Mouse (Mus musculus) neural tube, embryonic 14.5 days (tissue): ENCODE data around the gene Msgn1. TPM values are rescaled to one million over a fixed set of nuclear protein-coding genes. Genes with fewer than 3 reads are reported as not detected.

Source experiments
- ATAC-seq: fragments of 200-750 bp; cut with Nextera tagmentation; 2 replicates; pipeline ENCODE4 v1.8.0; 2017; ENCODE audit warnings: low read depth, mild to moderate bottlenecking, moderate TSS enrichment, moderate library complexity
- H3K27ac ChIP-seq: fragments of 300-500 bp; sonication (generic); 2 replicates; pipeline ENCODE4 v1.5.1; 2014; ENCODE audit warnings: low read depth, mild to moderate bottlenecking, control low read depth, low read length, moderate library complexity, mixed read lengths
- H3K27me3 ChIP-seq: fragments of 300-500 bp; sonication (generic); 2 replicates; pipeline ENCODE4 v1.6.1; 2014; ENCODE audit warnings: low read length; ENCODE audit not compliant: control insufficient read depth, insufficient read depth
- H3K36me3 ChIP-seq: fragments of 300-500 bp; sonication (generic); 2 replicates; pipeline ENCODE4 v1.6.1; 2014; ENCODE audit warnings: low read length, mixed read lengths; ENCODE audit not compliant: control insufficient read depth, insufficient read depth
- H3K4me1 ChIP-seq: fragments of 300-500 bp; sonication (generic); 2 replicates; pipeline ENCODE4 v1.6.1; 2014; ENCODE audit warnings: low read length; ENCODE audit not compliant: control insufficient read depth, insufficient read depth
- H3K4me2 ChIP-seq: fragments of 300-500 bp; sonication (generic); 2 replicates; pipeline ENCODE4 v1.6.1; 2014; ENCODE audit warnings: mild to moderate bottlenecking, low read depth, low read length, control low read depth
- H3K4me3 ChIP-seq: fragments of 300-500 bp; sonication (generic); 2 replicates; pipeline ENCODE4 v1.5.1; 2014; ENCODE audit warnings: low read depth, low read length, control low read depth, mixed read lengths
- H3K9ac ChIP-seq: fragments of 300-500 bp; sonication (generic); replicated peaks from 2 replicates; pipeline ENCODE4 v1.6.1; 2014; ENCODE audit warnings: low read depth, mild to moderate bottlenecking, control low read depth, low read length, mixed read lengths
- H3K9me3 ChIP-seq: fragments of 300-500 bp; sonication (generic); 2 replicates; pipeline ENCODE4 v1.6.1; 2016; ENCODE audit warnings: low read length; ENCODE audit not compliant: control insufficient read depth
- WGBS: fragments of 180-500 bp; shearing (Covaris S2); extraction: QIAGEN DNeasy Blood & Tissue Kit; methylation state at CpG from one replicate; pipeline ENCODE4 v1.1.7; 2014; 5-methylcytosine and 5-hydroxymethylcytosine counted together
- polyA plus RNA-seq: library from polyadenylated mRNA; unstranded; fragments of >200 nt; fragmentation: Nextera tagmentation; extraction: Ambion mirVana; gene quantifications from 2 replicates; pipeline ENCODE4 v1.2.1, GENCODE M21; 2014

The Msgn1 gene
- polyA plus RNA-seq = not detected in 2 replicates

GRCm38 (mm10) chr12:11208872-11209271, at the start of gene Msgn1:
Gene Msgn1, minus strand, starts transcription at chr12:11208972.
- Histone ChIP-seq H3K4me2 (no peak within 1 kb of the TSS), H3K36me3 (no peaks in the 10 kb centered on the region), H3K27ac (no peak within 1 kb of the TSS), H3K9ac (no peak within 1 kb of the TSS), H3K4me3 (no peak within 1 kb of the TSS), H3K9me3 (no peaks in the 10 kb centered on the region), H3K27me3 (no peaks in the 10 kb centered on the region), H3K4me1 (no peaks in the 10 kb centered on the region)
- WGBS = 57% methylated on average over 5 of the region's 5 CpGs
- ATAC-seq = no peak

GRCm38 (mm10) chr12:11250322-11250721, 41.5 kb upstream of the Msgn1 start:
- ATAC-seq = no peak
- H3K4me2 ChIP-seq = no peak overlapping the region
- WGBS = 87% methylated on average over 3 of the region's 3 CpGs
- no peaks in the 10 kb centered on the region for H3K4me1 ChIP-seq
- no peak overlapping the region for H3K4me3 ChIP-seq
- H3K9me3 ChIP-seq = no peaks in the 10 kb centered on the region
- H3K27ac ChIP-seq = no peak overlapping the region
- H3K36me3 ChIP-seq = no peaks in the 10 kb centered on the region
- H3K9ac ChIP-seq = no peak overlapping the region
- no peaks in the 10 kb centered on the region for H3K27me3 ChIP-seq

- no peak overlapping the region for H3K9ac ChIP-seq
- H3K4me2 ChIP-seq = no peak overlapping the region
- H3K4me3 ChIP-seq = no peak overlapping the region
- H3K27ac ChIP-seq = no peak overlapping the region
- no peaks in the 10 kb centered on the region for H3K4me1 ChIP-seq
- 98% methylated on average over 1 of the region's 1 CpGs for WGBS
- H3K36me3 ChIP-seq = no peaks in the 10 kb centered on the region
- no peaks in the 10 kb centered on the region for H3K27me3 ChIP-seq
- H3K9me3 ChIP-seq = no peaks in the 10 kb centered on the region
- ATAC-seq = no peak
Observed at GRCm38 (mm10) chr12:11247460-11247859, 38.7 kb upstream of the Msgn1 start.

- no peak for ATAC-seq
- H3K27ac ChIP-seq = no peak overlapping the region
- H3K9me3 ChIP-seq = no peaks in the 10 kb centered on the region
- no peaks in the 10 kb centered on the region for H3K27me3 ChIP-seq
- whole genome bisulfite sequencing = 85% methylated on average over 2 of the region's 2 CpGs
- H3K4me1 ChIP-seq = no peaks in the 10 kb centered on the region
- H3K9ac ChIP-seq = no peak overlapping the region
- no peaks in the 10 kb centered on the region for H3K36me3 ChIP-seq
- H3K4me2 ChIP-seq = no peak overlapping the region
- no peak overlapping the region for H3K4me3 ChIP-seq
Observed at GRCm38 (mm10) chr12:11235996-11236395, 27.2 kb upstream of the Msgn1 start.

- WGBS = 82% methylated on average over 2 of the region's 2 CpGs
- no peak overlapping the region for H3K4me2 ChIP-seq
- no peaks in the 10 kb centered on the region for H3K36me3 ChIP-seq
- no peaks in the 10 kb centered on the region for H3K4me1 ChIP-seq
- H3K27me3 ChIP-seq = no peaks in the 10 kb centered on the region
- H3K27ac ChIP-seq = no peak overlapping the region
- no peak overlapping the region for H3K9ac ChIP-seq
- H3K4me3 ChIP-seq = no peak overlapping the region
- no peaks in the 10 kb centered on the region for H3K9me3 ChIP-seq
- no peak for ATAC-seq
Observed at GRCm38 (mm10) chr12:11230267-11230666, 21.5 kb upstream of the Msgn1 start.

GRCm38 (mm10) chr12:11226529-11227268, 17.9 kb upstream of the Msgn1 start:
- ATAC-seq = no peak
- H3K4me3 ChIP-seq = no peak overlapping the region
- no peak overlapping the region for H3K9ac ChIP-seq
- no peaks in the 10 kb centered on the region for H3K36me3 ChIP-seq
- 73% methylated on average over 5 of the region's 5 CpGs for WGBS
- H3K4me1 ChIP-seq = no peaks in the 10 kb centered on the region
- no peaks in the 10 kb centered on the region for H3K27me3 ChIP-seq
- no peaks in the 10 kb centered on the region for H3K9me3 ChIP-seq
- H3K27ac ChIP-seq = no peak overlapping the region
- H3K4me2 ChIP-seq = no peak overlapping the region

GRCm38 (mm10) chr12:11226123-11226522, 17.4 kb upstream of the Msgn1 start:
- Histone ChIP-seq H3K4me2 (no peak overlapping the region), H3K9me3 (no peaks in the 10 kb centered on the region), H3K27ac (no peak overlapping the region), H3K9ac (no peak overlapping the region), H3K4me1 (no peaks in the 10 kb centered on the region), H3K36me3 (no peaks in the 10 kb centered on the region), H3K27me3 (no peaks in the 10 kb centered on the region), H3K4me3 (no peak overlapping the region)
- WGBS = 50% methylated on average over 1 of the region's 1 CpGs
- ATAC-seq = no peak

- 3% methylated on average over 5 of the region's 5 CpGs for WGBS
- no peak for ATAC-seq
- no peaks in the 10 kb centered on the region for H3K27me3 ChIP-seq
- H3K36me3 ChIP-seq = no peaks in the 10 kb centered on the region
- no peaks in the 10 kb centered on the region for H3K9me3 ChIP-seq
- H3K27ac ChIP-seq = no peak overlapping the region
- H3K4me3 ChIP-seq = no peak overlapping the region
- no peak overlapping the region for H3K9ac ChIP-seq
- H3K4me1 ChIP-seq = no peaks in the 10 kb centered on the region
- no peak overlapping the region for H3K4me2 ChIP-seq
Observed at GRCm38 (mm10) chr12:11224722-11225121, 15.9 kb upstream of the Msgn1 start.

- no peak for ATAC-seq
- Histone ChIP-seq H3K4me2 (no peak overlapping the region), H3K36me3 (no peaks in the 10 kb centered on the region), H3K27ac (no peak overlapping the region), H3K4me1 (no peaks in the 10 kb centered on the region), H3K9me3 (no peaks in the 10 kb centered on the region), H3K4me3 (no peak overlapping the region), H3K9ac (no peak overlapping the region), H3K27me3 (no peaks in the 10 kb centered on the region)
- WGBS = 96% methylated on average over 10 of the region's 10 CpGs
Observed at GRCm38 (mm10) chr12:11223090-11223489, 14.3 kb upstream of the Msgn1 start.
